Mouse (Mus musculus) lung, postnatal 0 days (tissue): Measurements from ENCODE around the gene Pkn1. TPM values are rescaled to one million over a fixed set of nuclear protein-coding genes. Genes with fewer than 3 reads are reported as not detected.

Source experiments
- ATAC-seq: fragments of 200-750 bp; cut with Nextera tagmentation; 2 replicates; pipeline ENCODE4 v1.8.0; 2017; ENCODE audit warnings: moderate library complexity
- DNase-seq: peaks from one replicate; pipeline ENCODE4 v3.0.0-alpha.2; 2016; ENCODE audit warnings: low spot score
- H3K27ac ChIP-seq: fragments of 300-500 bp; sonication (generic); 2 replicates; pipeline ENCODE4 v1.5.1; 2014; ENCODE audit warnings: antibody characterized with exemption, mild to moderate bottlenecking, low read length, mixed read lengths
- H3K27me3 ChIP-seq: fragments of 300-500 bp; sonication (generic); replicated peaks from 2 replicates; pipeline ENCODE4 v1.6.1; 2014; ENCODE audit warnings: low read length, mixed read lengths; ENCODE audit not compliant: insufficient read depth
- H3K36me3 ChIP-seq: fragments of 300-500 bp; sonication (generic); 2 replicates; pipeline ENCODE4 v1.6.1; 2014; ENCODE audit warnings: low read length, mixed read lengths; ENCODE audit not compliant: insufficient read depth
- H3K4me1 ChIP-seq: fragments of 300-500 bp; sonication (generic); 2 replicates; pipeline ENCODE4 v1.6.1; 2014; ENCODE audit warnings: antibody characterized with exemption, low read depth, low read length, mixed read lengths; ENCODE audit not compliant: insufficient read depth
- H3K4me2 ChIP-seq: fragments of 300-500 bp; sonication (generic); replicated peaks from 2 replicates; pipeline ENCODE4 v1.6.1; 2014; ENCODE audit warnings: low read depth, mild to moderate bottlenecking, low read length, moderate library complexity, mixed read lengths
- H3K4me3 ChIP-seq: fragments of 300-500 bp; sonication (generic); 2 replicates; pipeline ENCODE4 v1.5.1; 2014; ENCODE audit warnings: low read depth, low read length
- H3K9ac ChIP-seq: fragments of 300-500 bp; sonication (generic); replicated peaks from 2 replicates; pipeline ENCODE4 v1.6.1; 2014; ENCODE audit warnings: low read depth, mild to moderate bottlenecking
- H3K9me3 ChIP-seq: fragments of 300-500 bp; sonication (generic); 2 replicates; pipeline ENCODE4 v1.6.1; 2016; ENCODE audit warnings: low read length, mixed read lengths
- CTCF ChIP-seq: IDR thresholded peaks from 2 replicates; pipeline ENCODE4 v1.5.1; 2016; ENCODE audit warnings: antibody characterized with exemption, mild to moderate bottlenecking
- EP300 ChIP-seq: IDR thresholded peaks from 2 replicates; pipeline ENCODE4 v1.6.1; 2016; ENCODE audit warnings: antibody characterized with exemption, mild to moderate bottlenecking, control low read depth
- WGBS: fragments of 180-500 bp; shearing (Covaris S2); extraction: QIAGEN DNeasy Blood & Tissue Kit; methylation state at CpG from one replicate; pipeline ENCODE4 v1.1.7; 2014; 5-methylcytosine and 5-hydroxymethylcytosine counted together
- polyA plus RNA-seq: library from polyadenylated mRNA; unstranded; fragments of >200 nt; fragmentation: Nextera tagmentation; extraction: Ambion mirVana; gene quantifications from 2 replicates; pipeline ENCODE4 v1.2.1, GENCODE M21; 2015

The Pkn1 gene
- polyA plus RNA-seq, 1 experiment from 2014 or later = 32.2 TPM

GRCm38 (mm10) chr8:83725521-83726102 is 26.6 kb upstream of the Pkn1 start:
- Histone ChIP-seq H3K9me3 (no peaks in the 10 kb centered on the region), H3K36me3 (peaks cover 74% of the 10 kb centered on the region), H3K4me2 (no peak overlapping the region), H3K4me1 (no peaks in the 10 kb centered on the region), H3K9ac (no peak overlapping the region), H3K27me3 (no peaks in the 10 kb centered on the region), H3K27ac (no peak overlapping the region), H3K4me3 (no peak overlapping the region)
- ATAC-seq (no peak), DNase-seq (no peak)
- 91% methylated on average over 8 of the region's 8 CpGs for WGBS
- TF ChIP-seq EP300 (no peak), CTCF (no peak)

GRCm38 (mm10) chr8:83724697-83725482 is 25.9 kb upstream of the Pkn1 start:
- Histone ChIP-seq H3K9ac (no peak overlapping the region), H3K27me3 (no peaks in the 10 kb centered on the region), H3K4me2 (no peak overlapping the region), H3K4me1 (no peaks in the 10 kb centered on the region), H3K27ac (no peak overlapping the region), H3K36me3 (peaks cover 76% of the 10 kb centered on the region), H3K4me3 (no peak overlapping the region), H3K9me3 (no peaks in the 10 kb centered on the region)
- TF ChIP-seq EP300 (no peak), CTCF (peak; percentile 99)
- WGBS = 34% methylated on average over 15 of the region's 15 CpGs
- peak; percentile 79 for ATAC-seq
- DNase-seq = peak; percentile 91

GRCm38 (mm10) chr8:83723447-83724083 is 24.6 kb upstream of the Pkn1 start:
- no peak overlapping the region for H3K9ac ChIP-seq
- TF ChIP-seq CTCF = no peak
- no peak for TF ChIP-seq EP300
- no peak overlapping the region for H3K4me2 ChIP-seq
- H3K4me1 ChIP-seq = no peaks in the 10 kb centered on the region
- no peak for ATAC-seq
- peaks cover 70% of the 10 kb centered on the region for H3K36me3 ChIP-seq
- no peak overlapping the region for H3K27ac ChIP-seq
- DNase-seq = no peak
- H3K4me3 ChIP-seq = no peak overlapping the region
- H3K27me3 ChIP-seq = no peaks in the 10 kb centered on the region
- WGBS = 59% methylated on average over 11 of the region's 11 CpGs
- H3K9me3 ChIP-seq = no peaks in the 10 kb centered on the region

- Histone ChIP-seq H3K9ac (no peak overlapping the region), H3K27ac (no peak overlapping the region), H3K4me1 (no peaks in the 10 kb centered on the region), H3K9me3 (no peaks in the 10 kb centered on the region), H3K36me3 (peaks cover 60% of the 10 kb centered on the region), H3K4me3 (no peak overlapping the region), H3K27me3 (no peaks in the 10 kb centered on the region), H3K4me2 (no peak overlapping the region)
- no peak for ATAC-seq
- no peak for DNase-seq
- TF ChIP-seq EP300 = no peak
- TF ChIP-seq CTCF = no peak
- 89% methylated on average over 12 of the region's 12 CpGs for WGBS
Measured at GRCm38 (mm10) chr8:83722631-83723030, 23.7 kb upstream of the Pkn1 start.

GRCm38 (mm10) chr8:83721405-83722025 is 22.5 kb upstream of the Pkn1 start:
- Histone ChIP-seq H3K27me3 (no peaks in the 10 kb centered on the region), H3K4me1 (no peaks in the 10 kb centered on the region), H3K27ac (0 out of 2 replicates have a peak overlapping the region, but pooled peaks have one; percentile 26), H3K4me2 (no peak overlapping the region), H3K9ac (no peak overlapping the region), H3K36me3 (peaks cover 60% of the 10 kb centered on the region), H3K9me3 (no peaks in the 10 kb centered on the region), H3K4me3 (no peak overlapping the region)
- DNase-seq (peak; percentile 74), ATAC-seq (peak; percentile 83)
- 67% methylated on average over 25 of the region's 25 CpGs for WGBS
- TF ChIP-seq CTCF (no peak), EP300 (peak; percentile 28; the same call in 1 of the 2 replicates)

- ATAC-seq (no peak), DNase-seq (no peak)
- TF ChIP-seq CTCF = no peak
- TF ChIP-seq EP300 = no peak
- Histone ChIP-seq H3K9me3 (no peaks in the 10 kb centered on the region), H3K36me3 (peaks cover 49% of the 10 kb centered on the region), H3K9ac (no peak overlapping the region), H3K27me3 (no peaks in the 10 kb centered on the region), H3K4me2 (no peak overlapping the region), H3K27ac (no peak overlapping the region), H3K4me3 (no peak overlapping the region), H3K4me1 (no peaks in the 10 kb centered on the region)
- WGBS = 85% methylated on average over 2 of the region's 2 CpGs
Measured at GRCm38 (mm10) chr8:83719693-83720092, 20.7 kb upstream of the Pkn1 start.
